Mouse (Mus musculus): ENCODE measurements around the gene Nav2.

DNA sequence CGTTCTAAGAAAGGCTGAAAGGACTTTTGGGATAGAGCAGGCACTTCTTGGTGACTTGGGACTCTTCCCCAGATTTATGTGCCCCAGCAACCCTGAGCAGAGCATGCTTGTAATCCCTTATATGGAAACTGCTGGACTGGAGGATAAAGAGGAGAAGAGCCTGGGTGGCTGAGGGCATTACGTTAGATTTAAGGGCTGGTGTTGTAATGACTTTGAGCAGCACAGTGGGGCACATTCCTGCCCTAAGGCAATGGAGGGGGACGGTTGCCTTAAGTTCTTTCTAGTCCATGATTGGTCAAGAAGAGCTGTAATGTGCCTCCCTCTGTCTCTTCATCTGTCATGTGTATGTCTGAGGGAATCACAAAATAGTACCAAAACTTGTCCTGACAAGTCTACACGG is 651.5 kb downstream of the Nav2 start:
- TF ChIP-seq CTCF (IDR thresholded peaks at IDR 0.05; ENCODE audit: low read depth, low read length) (no peak), TAL1 (conservative IDR thresholded peaks at IDR 0.05; ENCODE audit: low read depth, low read length) (no peak), GATA1 (IDR thresholded peaks at IDR 0.05; ENCODE audit: borderline replicate concordance, low read length) (no peak), POLR2AphosphoS5 (IDR thresholded peaks at IDR 0.05; ENCODE audit: insufficient replicate concordance, low read depth, low read length) (no peak), GATA2 (IDR thresholded peaks at IDR 0.05; ENCODE audit: borderline replicate concordance, low read depth, low read length) (no peak)
